Mouse (Mus musculus): ENCODE results near the gene Stim2. TPM values are rescaled to one million over a fixed set of nuclear protein-coding genes. Genes with fewer than 3 reads are reported as not detected.

The Stim2 gene
- polyA plus RNA-seq, 1 experiment from 2014 or later = 14.0 TPM

DNA sequence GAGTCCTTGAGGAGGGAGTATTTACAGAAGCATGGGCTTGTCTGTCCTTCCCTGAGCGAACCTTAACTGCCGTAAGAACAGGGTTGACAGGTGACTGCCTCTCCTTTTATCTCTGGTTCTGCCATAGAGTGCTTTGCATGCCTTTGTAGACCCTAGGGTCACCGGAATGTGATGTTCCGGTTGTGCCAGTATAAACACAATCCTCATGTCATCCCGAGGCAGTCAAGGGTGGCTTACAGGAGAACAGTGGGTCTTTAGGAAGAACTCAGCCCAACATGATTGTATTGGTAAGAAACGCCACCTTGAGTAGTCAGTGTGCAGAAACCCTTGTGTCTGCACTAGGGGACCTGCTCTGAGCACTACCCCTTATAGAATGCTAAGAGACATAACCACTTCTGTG, 108.8 kb downstream of the Stim2 start:
- TF ChIP-seq EP300 (optimal IDR thresholded peaks at IDR 0.05) (no peak), CTCF (IDR thresholded peaks at IDR 0.05; ENCODE audit: low read depth) (no peak)
- no peaks in the 10 kb centered on the region for H3K4me1 ChIP-seq (replicated peaks; ENCODE audit: control insufficient read depth, insufficient read depth)
- no peak overlapping the region for H3K27ac ChIP-seq (replicated peaks)
- no peaks in the 10 kb centered on the region for H3K9me3 ChIP-seq (ENCODE audit: control insufficient read depth, low read length)
- no peak overlapping the region for H3K4me2 ChIP-seq (replicated peaks; ENCODE audit: low read depth)
- 59% methylated on average over 6 of the region's 6 CpGs for WGBS
- H3K4me3 ChIP-seq (ENCODE audit: low read depth, low read length) = no peak overlapping the region
- H3K27me3 ChIP-seq (ENCODE audit: control insufficient read depth, insufficient read depth, low read length) = no peaks in the 10 kb centered on the region
- 0 out of 2 replicates have a peak, but pooled peaks cover 9% of the 10 kb centered on the region for H3K36me3 ChIP-seq (ENCODE audit: control insufficient read depth, insufficient read depth, low read length)
- ATAC-seq (ENCODE audit: low FRiP score, low TSS enrichment) (no peak), DNase-seq (ENCODE audit: low spot score) (no peak)
- H3K9ac ChIP-seq (ENCODE audit: low read length) = no peak overlapping the region

DNA sequence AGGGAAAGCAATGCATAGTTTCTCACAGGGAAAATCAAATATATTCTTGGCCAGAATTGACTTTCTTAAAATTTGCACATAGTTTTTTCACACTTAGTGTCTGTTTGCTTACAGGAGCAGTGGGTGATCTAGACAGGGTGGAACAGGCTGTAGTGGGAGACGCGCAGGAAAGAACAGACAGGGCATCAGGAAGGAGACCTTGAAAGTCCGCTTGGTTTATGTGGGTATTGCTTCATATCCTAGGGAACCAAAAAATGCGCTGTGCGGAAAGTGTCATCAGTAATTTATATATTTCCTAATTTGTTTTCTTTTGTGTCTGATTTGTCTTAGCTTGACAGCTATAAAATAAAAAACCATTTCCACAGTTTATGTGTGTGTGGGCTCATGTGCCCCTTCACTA, 110.8 kb downstream of the Stim2 start:
- Histone ChIP-seq H3K27me3 (ENCODE audit: control insufficient read depth, insufficient read depth, low read length) (no peaks in the 10 kb centered on the region), H3K27ac (replicated peaks) (no peak overlapping the region), H3K4me2 (replicated peaks; ENCODE audit: low read depth) (no peak overlapping the region), H3K36me3 (ENCODE audit: control insufficient read depth, insufficient read depth, low read length) (0 out of 2 replicates have a peak, but pooled peaks cover 9% of the 10 kb centered on the region), H3K9ac (ENCODE audit: low read length) (no peak overlapping the region), H3K4me3 (ENCODE audit: low read depth, low read length) (no peak overlapping the region), H3K9me3 (ENCODE audit: control insufficient read depth, low read length) (no peaks in the 10 kb centered on the region), H3K4me1 (replicated peaks; ENCODE audit: control insufficient read depth, insufficient read depth) (no peaks in the 10 kb centered on the region)
- TF ChIP-seq EP300 (optimal IDR thresholded peaks at IDR 0.05) = no peak
- TF ChIP-seq CTCF (IDR thresholded peaks at IDR 0.05; ENCODE audit: low read depth) = no peak
- 82% methylated on average over 5 of the region's 5 CpGs for WGBS
- no peak for DNase-seq (ENCODE audit: low spot score)
- no peak for ATAC-seq (ENCODE audit: low FRiP score, low TSS enrichment)

GRCm38 (mm10) chr5:54110789-54111188, 112.5 kb downstream of the Stim2 start:
- 90% methylated on average over 11 of the region's 11 CpGs for WGBS
- no peak for TF ChIP-seq CTCF (IDR thresholded peaks at IDR 0.05; ENCODE audit: low read depth)
- TF ChIP-seq EP300 (optimal IDR thresholded peaks at IDR 0.05) = no peak
- no peak for ATAC-seq (ENCODE audit: low FRiP score, low TSS enrichment)
- DNase-seq (ENCODE audit: low spot score) = no peak
- no peak overlapping the region for H3K4me2 ChIP-seq (replicated peaks; ENCODE audit: low read depth)
- no peaks in the 10 kb centered on the region for H3K4me1 ChIP-seq (replicated peaks; ENCODE audit: control insufficient read depth, insufficient read depth)
- no peak overlapping the region for H3K27ac ChIP-seq (replicated peaks)
- no peak overlapping the region for H3K9ac ChIP-seq (ENCODE audit: low read length)
- peaks cover 3% of the 10 kb centered on the region; the same call in 1 of the 2 replicates for H3K36me3 ChIP-seq (ENCODE audit: control insufficient read depth, insufficient read depth, low read length)
- H3K27me3 ChIP-seq (ENCODE audit: control insufficient read depth, insufficient read depth, low read length) = no peaks in the 10 kb centered on the region
- H3K4me3 ChIP-seq (ENCODE audit: low read depth, low read length) = no peak overlapping the region
- H3K9me3 ChIP-seq (ENCODE audit: control insufficient read depth, low read length) = no peaks in the 10 kb centered on the region

GRCm38 (mm10) chr5:54113284-54113683, 115.0 kb downstream of the Stim2 start:
- peak; percentile 68 for DNase-seq (ENCODE audit: low spot score)
- no peak overlapping the region for H3K4me3 ChIP-seq (ENCODE audit: low read depth, low read length)
- WGBS = 27% methylated on average over 3 of the region's 3 CpGs

DNA sequence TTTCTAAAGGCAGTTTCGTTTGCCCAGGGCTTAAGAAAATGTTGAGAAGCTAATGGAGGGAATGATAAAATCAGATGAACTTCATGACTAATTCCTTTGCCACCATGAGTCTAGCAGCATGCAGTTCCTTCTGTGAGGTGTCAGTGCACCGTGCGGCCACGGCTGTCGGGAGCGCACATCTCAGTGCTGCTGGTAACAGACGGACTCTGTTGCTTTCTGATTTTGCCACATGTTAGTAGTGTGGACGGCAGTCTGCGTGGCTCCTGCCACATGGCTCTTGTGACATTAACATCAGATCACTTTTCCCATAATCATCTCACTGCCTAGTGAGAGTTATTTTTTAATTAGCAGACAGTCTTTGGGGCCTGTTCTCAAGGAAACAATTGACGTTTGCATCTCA, 118.2 kb downstream of the Stim2 start:
- no peak for TF ChIP-seq EP300 (optimal IDR thresholded peaks at IDR 0.05)
- no peak for TF ChIP-seq CTCF (IDR thresholded peaks at IDR 0.05; ENCODE audit: low read depth)
- H3K9ac ChIP-seq (ENCODE audit: low read length) = no peak overlapping the region
- no peaks in the 10 kb centered on the region for H3K9me3 ChIP-seq (ENCODE audit: control insufficient read depth, low read length)
- no peaks in the 10 kb centered on the region for H3K27me3 ChIP-seq (ENCODE audit: control insufficient read depth, insufficient read depth, low read length)
- H3K36me3 ChIP-seq (ENCODE audit: control insufficient read depth, insufficient read depth, low read length) = peaks cover 12% of the 10 kb centered on the region; the same call in 1 of the 2 replicates
- H3K4me1 ChIP-seq (replicated peaks; ENCODE audit: control insufficient read depth, insufficient read depth) = no peaks in the 10 kb centered on the region
- H3K4me3 ChIP-seq (ENCODE audit: low read depth, low read length) = no peak overlapping the region
- DNase-seq (ENCODE audit: low spot score) (no peak), ATAC-seq (ENCODE audit: low FRiP score, low TSS enrichment) (no peak)
- no peak overlapping the region for H3K27ac ChIP-seq (replicated peaks)
- H3K4me2 ChIP-seq (replicated peaks; ENCODE audit: low read depth) = no peak overlapping the region
- WGBS = 87% methylated on average over 10 of the region's 10 CpGs

More at GRCm38 (mm10) chr5:54113284-54113683, 115.0 kb downstream of the Stim2 start:
- H3K9ac ChIP-seq (ENCODE audit: low read length) = no peak overlapping the region
- no peaks in the 10 kb centered on the region for H3K9me3 ChIP-seq (ENCODE audit: control insufficient read depth, low read length)
- H3K4me2 ChIP-seq (replicated peaks; ENCODE audit: low read depth) = no peak overlapping the region
- H3K27ac ChIP-seq (replicated peaks) = no peak overlapping the region
- TF ChIP-seq EP300 (optimal IDR thresholded peaks at IDR 0.05) = no peak
- peak; percentile 93 for TF ChIP-seq CTCF (IDR thresholded peaks at IDR 0.05; ENCODE audit: low read depth)
- no peaks in the 10 kb centered on the region for H3K4me1 ChIP-seq (replicated peaks; ENCODE audit: control insufficient read depth, insufficient read depth)
- peaks cover 11% of the 10 kb centered on the region; the same call in 1 of the 2 replicates for H3K36me3 ChIP-seq (ENCODE audit: control insufficient read depth, insufficient read depth, low read length)
- H3K27me3 ChIP-seq (ENCODE audit: control insufficient read depth, insufficient read depth, low read length) = no peaks in the 10 kb centered on the region
- ATAC-seq (ENCODE audit: low FRiP score, low TSS enrichment) = no peak

GRCm38 (mm10) chr5:54118410-54119212, 120.3 kb downstream of the Stim2 start:
- H3K27me3 ChIP-seq (ENCODE audit: control insufficient read depth, insufficient read depth, low read length) = no peaks in the 10 kb centered on the region
- WGBS = 73% methylated on average over 19 of the region's 19 CpGs

More at GRCm38 (mm10) chr5:54118410-54119212, 120.3 kb downstream of the Stim2 start:
- Histone ChIP-seq H3K36me3 (ENCODE audit: control insufficient read depth, insufficient read depth, low read length) (peaks cover 12% of the 10 kb centered on the region; the same call in 1 of the 2 replicates), H3K9me3 (ENCODE audit: control insufficient read depth, low read length) (no peaks in the 10 kb centered on the region), H3K4me2 (replicated peaks; ENCODE audit: low read depth) (no peak overlapping the region), H3K9ac (ENCODE audit: low read length) (no peak overlapping the region), H3K4me1 (replicated peaks; ENCODE audit: control insufficient read depth, insufficient read depth) (no peaks in the 10 kb centered on the region), H3K4me3 (ENCODE audit: low read depth, low read length) (no peak overlapping the region), H3K27ac (replicated peaks) (no peak overlapping the region)
- DNase-seq (ENCODE audit: low spot score) = no peak
- ATAC-seq (ENCODE audit: low FRiP score, low TSS enrichment) = no peak
- TF ChIP-seq EP300 (optimal IDR thresholded peaks at IDR 0.05) = no peak
- TF ChIP-seq CTCF (IDR thresholded peaks at IDR 0.05; ENCODE audit: low read depth) = no peak

Measured in stomach, postnatal 0 days (tissue).